Mouse (Mus musculus): Measurements from ENCODE around the gene Prtn3.

GRCm38 (mm10) chr10:79921572-79921971, 47.3 kb downstream of the Prtn3 start:
- TF ChIP-seq POLR2A (IDR thresholded peaks at IDR 0.05; ENCODE audit: insufficient read depth, low read depth, low read length) = no peak
- no peak for TF ChIP-seq CTCF (IDR thresholded peaks at IDR 0.05; ENCODE audit: insufficient read depth, low read depth, low read length)

Measured in olfactory bulb, adult 2 months (tissue).